Mouse (Mus musculus): ENCODE results near the gene Srarp.

The Srarp gene

DNA sequence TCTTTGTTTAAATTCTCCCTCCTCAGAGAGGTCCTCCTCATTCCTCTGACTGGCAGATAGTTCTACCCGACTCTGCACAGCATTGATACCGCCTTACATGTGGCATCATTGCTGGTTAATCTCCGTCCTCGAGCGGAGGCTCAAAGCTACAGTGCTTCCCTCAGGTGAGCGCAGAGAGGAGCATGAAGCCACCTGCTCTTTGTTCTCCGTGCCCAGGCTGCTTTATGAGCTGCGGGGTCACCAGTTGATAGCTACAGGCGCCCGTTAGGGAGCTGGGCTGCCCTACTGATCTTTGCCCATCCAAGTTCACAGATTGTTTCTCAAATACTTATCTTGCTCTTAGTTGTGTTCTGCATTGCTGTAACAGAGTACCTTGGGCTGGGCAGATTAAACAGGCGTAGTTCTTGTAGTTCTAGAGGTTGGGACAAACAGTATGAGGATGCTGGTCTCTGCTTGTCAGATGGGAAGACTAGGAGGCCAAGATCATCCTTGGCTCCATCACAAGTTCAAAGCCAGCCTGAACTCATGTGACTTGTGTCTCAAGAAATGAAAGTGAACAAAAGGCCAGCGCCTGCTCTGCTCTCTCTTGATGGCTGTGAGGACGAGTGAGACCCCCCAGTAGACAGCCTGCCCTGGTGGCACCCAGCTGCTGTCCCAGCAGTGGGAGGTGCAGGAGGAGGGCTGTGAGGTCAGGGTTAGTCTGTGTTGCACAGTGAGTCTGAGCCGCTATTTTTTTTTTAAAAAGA, 20.5 kb upstream of the Srarp start:
- DNase-seq (ENCODE audit: low read depth, low spot score) = no peak

- DNase-seq (ENCODE audit: low read depth, low spot score) = no peak
Observed at GRCm38 (mm10) chr4:141455526-141455925, 19.6 kb upstream of the Srarp start.

GRCm38 (mm10) chr4:141454581-141455350, 18.9 kb upstream of the Srarp start:
- no peak for DNase-seq (ENCODE audit: low read depth, low spot score)

GRCm38 (mm10) chr4:141451916-141452450, 16.1 kb upstream of the Srarp start:
- no peak for DNase-seq (ENCODE audit: low read depth, low spot score)

- no peak for DNase-seq (ENCODE audit: low read depth, low spot score)
Observed at GRCm38 (mm10) chr4:141451251-141451650, 15.3 kb upstream of the Srarp start.

DNA sequence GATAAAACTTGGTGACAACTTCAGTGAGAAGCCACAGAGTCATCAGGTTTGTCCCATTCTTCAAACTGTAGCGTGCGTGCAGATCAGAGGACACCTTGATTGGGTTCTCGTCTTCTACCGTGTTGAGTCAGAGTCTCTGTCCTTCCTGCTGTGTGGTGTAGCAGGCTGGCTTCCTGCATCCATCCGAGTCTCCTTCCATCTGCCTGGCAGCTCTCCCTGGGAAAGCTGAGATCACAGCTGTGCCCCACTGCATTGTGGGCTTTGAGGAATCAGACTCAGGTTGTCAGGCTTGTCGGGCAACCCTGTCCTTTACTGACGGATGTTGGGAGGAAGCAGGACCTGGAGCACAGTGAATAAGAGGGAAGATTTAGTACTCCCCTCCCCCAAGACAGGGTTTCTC, 10.3 kb upstream of the Srarp start:
- no peak for DNase-seq (ENCODE audit: low read depth, low spot score)

DNA sequence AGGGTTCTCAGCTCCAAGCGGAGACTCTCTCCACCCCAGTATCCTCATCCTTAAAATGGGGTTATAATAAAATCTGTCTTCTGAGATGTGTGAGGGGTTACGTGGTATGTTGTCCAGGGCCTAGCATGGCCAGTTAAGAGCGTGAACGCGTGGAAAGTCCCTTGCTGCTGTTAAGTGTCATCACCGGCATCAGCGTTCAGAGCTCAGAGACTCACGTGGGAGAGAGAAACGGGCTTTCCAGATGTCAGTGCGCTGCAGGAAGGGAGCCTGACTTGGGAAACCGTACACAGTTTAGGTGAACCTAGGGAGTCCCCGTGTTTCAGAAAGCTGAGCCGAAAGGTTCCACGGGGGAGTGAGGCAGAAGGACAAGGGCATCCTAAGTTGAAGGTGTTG, 9.4 kb upstream of the Srarp start:
- no peak for DNase-seq (ENCODE audit: low read depth, low spot score)

- peak; percentile 78 for DNase-seq (ENCODE audit: low read depth, low spot score)
Observed at GRCm38 (mm10) chr4:141444451-141445327, 8.8 kb upstream of the Srarp start, which contains the start of gene Zbtb17. Gene Zbtb17, plus strand, starts transcription at chr4:141444654.

DNA sequence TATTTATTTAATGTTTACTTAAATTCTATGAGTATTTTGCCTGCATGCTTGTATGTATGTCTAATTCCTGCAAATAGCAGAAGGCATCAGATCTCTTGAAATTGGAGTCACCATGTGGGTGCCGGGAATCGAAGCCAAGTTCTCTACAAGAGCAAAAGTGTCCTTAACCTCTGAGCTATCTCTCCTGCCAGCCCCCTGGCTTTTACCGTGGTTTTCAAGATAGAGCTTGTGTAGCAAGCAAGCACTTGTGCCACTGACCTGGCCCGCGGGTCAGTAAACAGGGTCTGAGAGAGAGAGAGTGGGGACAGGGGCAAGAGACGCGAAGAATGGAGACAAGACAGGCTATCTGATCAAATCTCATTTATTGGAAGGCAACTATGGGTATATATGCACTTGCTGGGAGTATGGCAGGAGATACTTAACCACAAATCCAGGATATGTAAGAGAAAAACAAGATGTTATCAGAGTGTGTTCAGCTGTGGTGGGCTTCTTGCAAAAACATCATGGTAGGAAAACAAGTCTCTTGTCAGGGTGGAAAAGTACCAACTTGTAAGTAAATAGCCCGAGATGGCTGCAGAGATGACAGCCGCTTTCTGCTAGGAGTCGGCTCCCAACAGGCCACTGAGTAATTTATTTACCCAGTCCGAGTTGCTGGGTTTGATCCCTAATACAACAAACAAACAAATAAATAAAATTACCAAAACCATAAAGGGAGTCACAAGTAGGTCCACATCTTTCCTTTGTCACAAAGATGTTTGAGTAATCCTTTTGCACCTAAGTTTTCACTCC, 7.9 kb upstream of the Srarp start:
- DNase-seq (ENCODE audit: low read depth, low spot score) = no peak

- DNase-seq (ENCODE audit: low read depth, low spot score) = no peak
Observed at GRCm38 (mm10) chr4:141440877-141441276, 5.0 kb upstream of the Srarp start.

DNA sequence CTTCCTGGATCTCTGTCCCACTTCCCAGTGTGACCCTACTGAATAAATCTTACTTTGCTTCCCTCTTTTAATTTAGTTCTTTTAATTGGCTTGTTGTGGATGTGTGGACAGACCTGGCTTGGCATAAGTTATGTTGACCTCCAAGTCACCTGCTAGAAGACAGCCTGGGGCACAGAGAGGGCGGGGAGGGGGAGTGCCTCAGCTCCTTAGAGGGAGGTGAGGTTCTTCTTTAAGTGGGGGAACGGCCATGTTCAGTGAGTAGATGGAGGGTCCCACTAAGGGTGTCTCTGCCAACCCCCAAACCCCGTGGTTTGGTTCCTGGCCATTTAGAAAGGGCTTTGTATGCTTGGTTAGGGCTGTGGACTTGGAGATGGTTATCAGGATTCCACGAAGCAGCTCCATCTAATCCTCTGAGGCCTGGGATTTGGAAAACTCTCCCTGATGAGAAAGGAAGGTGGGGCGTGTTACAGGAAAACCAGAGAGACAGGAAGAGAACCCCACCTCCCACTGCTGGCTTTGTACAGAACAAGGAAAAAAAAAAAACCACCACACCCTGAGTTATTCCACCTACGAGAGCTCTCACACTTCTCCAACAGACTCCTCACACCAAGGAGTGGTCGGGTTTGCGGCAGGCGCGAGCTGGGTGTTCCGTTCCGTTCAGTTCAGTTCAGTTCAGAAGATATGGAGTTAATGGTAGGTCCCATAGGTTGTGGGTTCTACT, 3.3 kb upstream of the Srarp start:
- no peak for DNase-seq (ENCODE audit: low read depth, low spot score)

DNA sequence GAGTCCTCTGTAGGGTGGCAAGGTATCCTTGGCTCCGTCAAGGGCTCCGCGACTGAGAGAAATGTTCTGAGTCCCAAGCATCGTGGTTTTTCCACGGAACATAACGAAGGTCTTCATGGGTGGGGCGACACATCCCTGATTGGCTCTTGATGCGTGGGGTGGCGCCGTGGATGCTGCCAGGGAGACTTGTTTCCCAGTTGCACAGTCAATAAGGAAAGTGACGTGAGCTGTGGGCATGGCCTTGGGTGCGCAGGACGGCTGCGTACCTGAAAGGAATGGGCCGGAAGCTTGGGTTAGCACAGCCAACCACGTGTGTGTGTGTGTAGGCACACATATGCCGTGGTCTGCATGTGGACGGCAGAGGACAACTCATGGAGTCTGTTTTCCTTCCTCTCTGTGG, 2.7 kb downstream of the Srarp start:
- no peak for DNase-seq (ENCODE audit: low read depth, low spot score)

DNA sequence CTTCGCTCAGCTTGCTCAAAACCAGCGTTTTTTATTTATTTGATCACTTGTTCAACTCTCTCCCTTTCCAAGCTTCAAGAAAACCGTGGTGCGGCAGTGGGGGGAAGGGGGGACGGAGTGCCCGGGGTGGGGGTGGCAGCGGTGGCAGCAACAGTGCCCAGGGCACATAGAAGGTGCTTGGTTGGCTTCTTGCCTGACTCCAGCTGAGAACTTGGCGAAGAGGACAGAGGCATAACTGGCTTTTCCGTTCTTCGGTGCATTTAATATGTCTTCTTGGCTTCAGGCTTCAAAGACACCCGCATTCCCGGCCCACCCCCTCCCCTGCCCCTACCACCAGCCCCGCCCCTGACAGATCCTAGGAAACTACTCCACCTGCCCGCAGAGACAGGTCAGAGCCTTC, 3.2 kb downstream of the Srarp start:
- no peak for DNase-seq (ENCODE audit: low read depth, low spot score)

DNA sequence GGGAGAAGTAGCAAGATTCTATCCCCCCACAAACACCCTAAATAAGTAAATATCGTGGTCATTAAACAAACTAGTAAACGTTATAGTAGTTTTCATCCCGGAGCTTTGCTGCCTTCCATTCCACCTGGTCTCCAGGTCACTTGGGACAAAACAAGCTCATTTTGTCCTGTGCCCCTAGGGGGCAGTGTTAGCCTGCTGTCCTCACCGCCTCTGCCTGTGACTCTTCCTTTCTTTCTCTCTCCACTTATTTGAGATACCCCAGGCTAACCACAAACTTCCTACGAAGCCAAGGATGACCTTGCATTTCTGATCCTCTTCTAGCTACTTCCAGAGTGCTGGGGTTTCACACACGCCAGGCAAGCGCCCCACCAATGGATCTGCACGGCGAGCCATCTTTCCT, 4.9 kb downstream of the Srarp start:
- peak; percentile 48 for DNase-seq (ENCODE audit: low read depth, low spot score)

GRCm38 (mm10) chr4:141429847-141430246, 6.1 kb downstream of the Srarp start:
- DNase-seq (ENCODE audit: low read depth, low spot score) = no peak

GRCm38 (mm10) chr4:141429381-141429780, 6.5 kb downstream of the Srarp start:
- no peak for DNase-seq (ENCODE audit: low read depth, low spot score)

DNA sequence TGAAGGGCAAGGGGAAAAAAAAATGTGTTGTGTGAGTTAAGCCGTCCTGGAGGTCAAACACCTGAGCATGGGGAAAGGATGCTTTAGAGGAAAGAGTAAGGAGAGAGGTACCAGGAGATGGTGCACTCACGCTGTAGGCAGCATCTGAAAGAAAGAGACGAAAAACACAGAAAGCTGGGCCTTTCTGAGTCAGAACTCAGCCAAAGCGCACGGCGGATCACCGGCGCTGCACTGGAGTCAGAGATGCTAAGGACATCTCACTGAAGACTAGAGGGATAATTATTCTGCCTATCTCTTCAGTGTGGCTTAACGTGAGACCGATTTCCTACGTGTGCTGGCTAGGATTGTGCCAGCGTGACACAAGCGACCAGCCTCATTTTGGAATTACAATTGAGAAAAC, 8.0 kb downstream of the Srarp start:
- DNase-seq (ENCODE audit: low read depth, low spot score) = no peak

GRCm38 (mm10) chr4:141426796-141427745, 8.8 kb downstream of the Srarp start:
- no peak for DNase-seq (ENCODE audit: low read depth, low spot score)
